Mouse (Mus musculus): Measurements from ENCODE around the gene Epm2aip1. TPM values are rescaled to one million over a fixed set of nuclear protein-coding genes. Genes with fewer than 3 reads are reported as not detected.

Gene Epm2aip1
- polyA plus RNA-seq, 1 experiment from 2014 or later: 43.0 TPM

DNA sequence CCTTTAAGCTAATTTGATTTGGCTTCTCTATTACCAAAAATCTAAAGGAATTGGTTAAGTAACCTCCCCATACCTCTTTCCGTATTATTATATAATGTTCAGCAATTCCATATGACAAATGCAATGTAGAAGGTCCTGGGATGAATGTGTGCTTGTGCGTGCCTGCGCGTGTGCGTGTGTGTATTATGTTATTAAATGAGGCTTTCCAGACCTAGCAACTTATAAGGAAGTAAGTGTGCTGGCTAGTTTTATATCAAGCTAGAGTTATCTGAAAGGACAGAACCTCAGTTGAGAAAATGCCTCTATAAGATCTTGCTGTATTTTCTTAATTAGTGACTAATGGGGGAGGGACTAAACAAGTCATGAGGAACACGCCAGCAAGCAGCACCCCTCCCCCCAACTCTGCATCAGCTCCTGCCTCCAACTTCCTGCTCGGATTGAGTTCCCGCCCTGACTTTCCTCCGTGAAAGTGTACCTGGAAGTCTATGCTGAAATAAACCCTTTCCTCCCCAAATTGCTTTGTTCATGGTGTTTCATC, 17.6 kb downstream of the Epm2aip1 start:
- no peaks in the 10 kb centered on the region for H3K9me3 ChIP-seq
- WGBS: 42% methylated on average over 9 of the region's 9 CpGs
- no peak overlapping the region for H3K9ac ChIP-seq
- no peak overlapping the region for H3K27ac ChIP-seq
- no peaks in the 10 kb centered on the region for H3K36me3 ChIP-seq
- H3K4me1 ChIP-seq: peaks cover 5% of the 10 kb centered on the region
- ATAC-seq (ENCODE audit: insufficient number of reproducible peaks, insufficient read depth, low FRiP score, low TSS enrichment): peak; percentile 35; the same call in 1 of the 2 replicates
- no peaks in the 10 kb centered on the region for H3K27me3 ChIP-seq
- peak overlapping the region; percentile 32 for H3K4me2 ChIP-seq (replicated peaks)
- H3K4me3 ChIP-seq: no peak overlapping the region

DNA sequence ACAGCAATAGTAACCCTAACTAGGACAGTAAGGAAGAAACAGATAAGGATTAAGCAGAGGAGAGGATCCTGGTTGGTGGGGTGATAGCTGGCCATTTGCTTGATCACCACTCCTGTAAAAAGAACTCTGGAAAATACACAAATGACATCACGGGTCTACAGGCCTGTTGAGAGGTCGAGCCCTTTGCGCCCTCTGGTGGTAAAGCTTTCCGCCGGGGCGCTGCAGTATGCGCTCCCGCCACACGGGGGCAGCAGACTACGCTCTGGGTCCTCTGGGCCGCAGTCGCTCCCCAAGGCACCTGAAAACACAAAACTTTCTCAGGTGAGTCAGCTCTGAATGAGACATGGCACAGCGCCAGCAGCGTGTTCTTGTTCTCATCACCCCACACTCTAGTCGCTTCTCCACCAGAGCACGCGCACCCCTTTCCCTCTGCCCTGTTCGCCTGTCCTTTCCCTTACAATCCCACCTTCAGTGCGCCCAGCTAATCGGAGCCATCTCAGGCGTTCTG, 18.2 kb downstream of the Epm2aip1 start:
- Histone ChIP-seq H3K9ac (no peak overlapping the region), H3K4me2 (replicated peaks) (peak overlapping the region; percentile 32), H3K4me3 (no peak overlapping the region), H3K9me3 (no peaks in the 10 kb centered on the region), H3K4me1 (peaks cover 5% of the 10 kb centered on the region), H3K27me3 (no peaks in the 10 kb centered on the region), H3K27ac (no peak overlapping the region), H3K36me3 (no peaks in the 10 kb centered on the region)
- 16% methylated on average over 21 of the region's 21 CpGs for WGBS
- peak; percentile 55; the same call in 1 of the 2 replicates for ATAC-seq (ENCODE audit: insufficient number of reproducible peaks, insufficient read depth, low FRiP score, low TSS enrichment)

DNA sequence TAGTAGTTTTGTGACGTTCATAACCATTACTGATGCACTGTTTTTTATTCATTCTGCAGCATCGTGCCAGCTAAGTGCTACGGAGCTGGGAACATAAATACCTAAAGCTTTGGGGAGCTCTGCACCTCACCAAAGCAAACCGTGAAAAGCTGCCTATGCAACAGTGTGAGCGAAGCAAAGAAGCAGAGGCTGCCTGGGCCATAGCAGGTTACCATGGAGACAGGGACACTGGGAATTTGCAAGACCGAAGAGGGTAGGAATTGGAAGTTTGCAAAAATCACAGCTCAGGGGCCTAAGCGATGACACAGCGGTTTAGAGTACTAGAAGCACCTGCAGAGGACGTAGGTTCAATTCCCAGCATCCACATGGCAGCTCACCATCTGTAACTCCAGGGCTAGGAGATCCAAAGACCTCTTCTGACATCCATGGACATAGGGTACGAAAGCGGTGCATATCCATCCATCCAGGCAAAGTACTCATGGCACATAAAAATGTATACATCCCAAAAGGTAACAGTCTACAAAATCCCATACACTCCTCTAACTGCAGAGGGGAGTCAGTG, 18.9 kb downstream of the Epm2aip1 start:
- Histone ChIP-seq H3K4me3 (no peak overlapping the region), H3K27me3 (no peaks in the 10 kb centered on the region), H3K9me3 (no peaks in the 10 kb centered on the region), H3K27ac (no peak overlapping the region), H3K4me1 (peaks cover 2% of the 10 kb centered on the region), H3K9ac (no peak overlapping the region), H3K4me2 (replicated peaks) (no peak overlapping the region), H3K36me3 (no peaks in the 10 kb centered on the region)
- WGBS: 79% methylated on average over 11 of the region's 11 CpGs
- no peak for ATAC-seq (ENCODE audit: insufficient number of reproducible peaks, insufficient read depth, low FRiP score, low TSS enrichment)

DNA sequence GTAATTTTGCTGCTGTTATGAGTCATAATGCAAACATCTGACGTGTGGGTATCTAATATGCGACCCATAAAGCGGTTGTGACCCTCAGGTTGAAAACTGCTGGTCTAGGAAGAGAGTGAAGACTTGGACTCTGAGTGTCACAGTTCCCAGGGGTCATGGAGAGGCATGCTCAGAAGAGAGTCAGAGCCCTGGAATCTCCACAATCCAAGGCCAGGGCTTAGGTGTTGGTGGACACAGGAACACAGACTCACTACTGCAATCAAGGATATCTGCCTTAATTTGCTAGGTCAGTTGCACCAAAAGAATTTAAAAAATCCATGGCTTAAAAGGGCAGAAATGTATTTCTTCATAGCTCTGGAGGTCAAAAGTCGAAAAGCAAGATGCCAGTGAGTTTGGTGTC, 21.5 kb downstream of the Epm2aip1 start:
- Histone ChIP-seq H3K27ac (no peak overlapping the region), H3K27me3 (no peaks in the 10 kb centered on the region), H3K9me3 (no peaks in the 10 kb centered on the region), H3K4me1 (no peaks in the 10 kb centered on the region), H3K9ac (no peak overlapping the region), H3K36me3 (no peaks in the 10 kb centered on the region), H3K4me3 (no peak overlapping the region), H3K4me2 (replicated peaks) (no peak overlapping the region)
- ATAC-seq (ENCODE audit: insufficient number of reproducible peaks, insufficient read depth, low FRiP score, low TSS enrichment): no peak
- WGBS: 85% methylated on average over 4 of the region's 4 CpGs

DNA sequence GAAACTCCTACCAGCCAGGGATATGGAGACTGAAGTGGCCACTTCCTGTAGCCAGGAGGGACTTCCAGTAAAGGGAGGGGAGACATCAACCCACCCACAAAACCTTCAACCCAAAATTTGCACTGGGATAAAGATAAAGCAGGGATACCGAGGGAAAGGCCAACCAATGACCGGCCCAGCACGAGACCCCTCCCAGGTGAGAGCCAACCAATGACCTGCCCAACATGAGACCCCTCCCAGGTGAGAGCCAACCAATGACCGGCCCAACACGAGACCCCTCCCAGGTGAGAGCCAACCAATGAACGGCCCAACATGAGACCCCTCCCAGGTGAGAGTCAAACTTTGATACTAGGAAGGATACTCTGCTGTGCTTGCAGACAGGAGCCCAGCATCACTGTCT, 23.2 kb downstream of the Epm2aip1 start:
- no peaks in the 10 kb centered on the region for H3K36me3 ChIP-seq
- H3K4me1 ChIP-seq: no peaks in the 10 kb centered on the region
- no peak overlapping the region for H3K27ac ChIP-seq
- H3K9ac ChIP-seq: no peak overlapping the region
- no peak for ATAC-seq (ENCODE audit: insufficient number of reproducible peaks, insufficient read depth, low FRiP score, low TSS enrichment)
- H3K4me3 ChIP-seq: no peak overlapping the region
- no peaks in the 10 kb centered on the region for H3K27me3 ChIP-seq
- WGBS: 91% methylated on average over 6 of the region's 6 CpGs
- H3K4me2 ChIP-seq (replicated peaks): no peak overlapping the region
- H3K9me3 ChIP-seq: no peaks in the 10 kb centered on the region

DNA sequence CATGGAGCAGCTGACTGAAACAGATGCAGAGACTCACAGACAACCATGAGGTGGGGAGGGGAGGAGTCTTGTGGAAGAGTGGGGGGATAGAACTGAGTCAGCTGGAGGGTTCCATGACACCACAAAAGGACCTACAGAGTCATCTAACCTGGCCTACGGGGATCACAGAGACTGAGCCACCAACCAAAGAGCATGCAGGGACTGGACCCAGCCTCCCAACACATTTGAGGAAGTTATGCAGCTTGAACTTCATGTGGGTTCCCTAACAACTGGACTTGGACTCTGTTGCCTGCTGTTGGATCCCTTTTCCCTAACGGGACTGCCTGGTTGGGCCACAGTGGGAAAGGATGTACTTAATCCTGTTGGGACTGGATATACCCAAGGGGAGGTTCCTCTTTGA, 23.6 kb downstream of the Epm2aip1 start:
- WGBS: 70% methylated on average over 2 of the region's 2 CpGs
- Histone ChIP-seq H3K27me3 (no peaks in the 10 kb centered on the region), H3K9ac (no peak overlapping the region), H3K36me3 (no peaks in the 10 kb centered on the region), H3K4me1 (no peaks in the 10 kb centered on the region), H3K27ac (no peak overlapping the region), H3K4me3 (no peak overlapping the region), H3K4me2 (replicated peaks) (no peak overlapping the region), H3K9me3 (no peaks in the 10 kb centered on the region)
- ATAC-seq (ENCODE audit: insufficient number of reproducible peaks, insufficient read depth, low FRiP score, low TSS enrichment): no peak

DNA sequence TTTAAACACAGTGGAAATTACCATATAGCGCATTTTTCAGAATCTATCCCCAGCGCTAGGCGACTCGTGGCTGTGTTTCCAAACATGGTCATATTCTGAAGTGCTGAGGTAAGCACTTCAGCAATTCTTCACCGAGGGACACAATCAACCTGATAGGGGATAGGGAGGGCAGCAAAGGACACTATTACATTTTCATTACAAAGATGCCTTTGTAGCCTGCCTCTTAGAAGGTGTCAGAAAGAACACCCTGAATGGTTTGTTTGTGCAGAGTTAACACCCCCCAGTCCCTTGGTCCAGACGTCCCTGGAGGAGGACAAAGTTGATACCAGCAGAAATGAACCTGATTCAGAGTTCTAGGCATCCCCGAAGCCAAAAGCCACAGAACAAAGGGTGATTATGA, 24.7 kb downstream of the Epm2aip1 start:
- H3K4me1 ChIP-seq: no peaks in the 10 kb centered on the region
- no peak overlapping the region for H3K27ac ChIP-seq
- no peaks in the 10 kb centered on the region for H3K36me3 ChIP-seq
- ATAC-seq (ENCODE audit: insufficient number of reproducible peaks, insufficient read depth, low FRiP score, low TSS enrichment): no peak
- H3K9me3 ChIP-seq: no peaks in the 10 kb centered on the region
- H3K4me3 ChIP-seq: no peak overlapping the region
- H3K27me3 ChIP-seq: no peaks in the 10 kb centered on the region
- H3K4me2 ChIP-seq (replicated peaks): no peak overlapping the region
- H3K9ac ChIP-seq: no peak overlapping the region
- WGBS: 77% methylated on average over 7 of the region's 7 CpGs

DNA sequence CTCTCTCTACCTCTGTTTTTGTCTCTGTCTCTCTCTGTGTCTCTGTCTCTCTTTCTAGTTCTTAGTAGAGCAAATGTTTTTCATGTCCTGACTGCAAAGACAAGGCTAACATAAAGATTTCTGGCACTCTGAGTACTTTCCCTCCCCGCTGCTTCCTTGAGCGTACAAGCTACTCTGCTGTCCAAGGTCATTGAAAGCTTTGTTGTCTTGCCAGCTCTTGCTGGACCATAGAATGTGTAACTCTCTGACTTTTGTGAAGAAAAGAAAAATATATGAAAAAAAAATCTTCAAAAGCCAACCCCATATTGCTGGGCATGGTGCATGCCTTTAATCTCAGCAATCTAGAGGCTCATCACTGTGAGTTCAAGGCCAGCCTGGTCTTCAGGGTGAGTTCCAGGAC, 26.9 kb downstream of the Epm2aip1 start:
- Histone ChIP-seq H3K4me2 (replicated peaks) (no peak overlapping the region), H3K36me3 (no peaks in the 10 kb centered on the region), H3K4me3 (no peak overlapping the region), H3K9ac (no peak overlapping the region), H3K27ac (no peak overlapping the region), H3K27me3 (no peaks in the 10 kb centered on the region), H3K4me1 (no peaks in the 10 kb centered on the region), H3K9me3 (no peaks in the 10 kb centered on the region)
- no peak for ATAC-seq (ENCODE audit: insufficient number of reproducible peaks, insufficient read depth, low FRiP score, low TSS enrichment)
- 88% methylated on average over 2 of the region's 2 CpGs for WGBS

DNA sequence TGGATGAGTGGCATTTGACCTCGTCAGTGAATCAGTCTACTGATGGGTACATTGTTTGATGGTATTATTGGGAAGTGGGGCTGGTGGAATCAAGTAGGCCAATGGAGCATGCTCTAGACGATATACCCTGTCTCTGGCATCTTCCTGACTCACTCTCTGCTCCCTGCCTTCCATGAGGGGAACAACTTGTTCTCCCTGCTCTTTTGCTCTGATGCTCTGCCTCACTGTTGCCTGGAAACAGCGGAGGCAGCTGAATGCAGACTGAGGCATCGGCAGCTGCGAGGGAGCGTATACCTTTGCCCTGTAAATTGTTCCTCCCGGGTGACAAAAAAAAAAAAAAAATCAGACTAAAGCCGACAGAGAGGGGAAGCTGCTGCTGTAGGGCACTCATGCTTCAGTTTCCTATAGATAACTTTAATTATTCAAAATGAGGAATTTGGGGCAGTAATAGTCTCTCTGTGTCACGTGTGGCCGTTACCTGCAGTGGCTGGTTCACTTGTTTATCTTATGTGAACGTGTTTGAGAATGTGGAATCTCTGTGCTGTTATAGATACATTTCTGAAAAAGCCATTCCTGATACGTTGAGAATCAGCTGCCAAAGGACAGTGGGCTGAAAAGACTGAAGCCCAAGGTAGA, 30.6 kb downstream of the Epm2aip1 start:
- H3K4me1 ChIP-seq: no peaks in the 10 kb centered on the region
- H3K27ac ChIP-seq: no peak overlapping the region
- H3K36me3 ChIP-seq: no peaks in the 10 kb centered on the region
- no peaks in the 10 kb centered on the region for H3K27me3 ChIP-seq
- 72% methylated on average over 12 of the region's 12 CpGs for WGBS
- ATAC-seq (ENCODE audit: insufficient number of reproducible peaks, insufficient read depth, low FRiP score, low TSS enrichment): no peak
- H3K9ac ChIP-seq: no peak overlapping the region
- H3K4me3 ChIP-seq: no peak overlapping the region
- no peaks in the 10 kb centered on the region for H3K9me3 ChIP-seq
- no peak overlapping the region for H3K4me2 ChIP-seq (replicated peaks)

DNA sequence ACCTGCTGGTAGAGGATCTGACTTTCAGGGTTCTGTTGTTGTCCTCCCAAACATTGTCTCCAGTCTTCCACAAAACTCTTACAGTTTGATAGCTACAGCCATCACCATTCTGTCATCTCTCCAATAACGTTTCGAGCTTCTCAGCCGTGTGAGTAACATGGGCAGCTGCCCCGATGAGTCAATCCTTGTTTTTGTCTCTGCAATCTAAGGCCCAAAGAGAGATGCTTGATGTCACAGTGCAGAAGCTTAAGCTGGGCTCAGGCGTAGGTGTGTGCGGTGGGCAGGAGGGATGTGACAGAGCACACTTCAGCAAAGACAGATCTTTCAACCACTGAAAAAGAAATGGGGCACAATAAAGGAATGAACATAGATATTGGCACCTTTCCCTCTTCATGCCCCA, 32.3 kb downstream of the Epm2aip1 start:
- WGBS: 88% methylated on average over 6 of the region's 6 CpGs
- Histone ChIP-seq H3K36me3 (no peaks in the 10 kb centered on the region), H3K9ac (no peak overlapping the region), H3K27me3 (peaks cover 6% of the 10 kb centered on the region; the same call in 1 of the 2 replicates), H3K9me3 (no peaks in the 10 kb centered on the region), H3K4me2 (replicated peaks) (no peak overlapping the region), H3K4me3 (no peak overlapping the region), H3K27ac (no peak overlapping the region), H3K4me1 (no peaks in the 10 kb centered on the region)
- ATAC-seq (ENCODE audit: insufficient number of reproducible peaks, insufficient read depth, low FRiP score, low TSS enrichment): no peak

DNA sequence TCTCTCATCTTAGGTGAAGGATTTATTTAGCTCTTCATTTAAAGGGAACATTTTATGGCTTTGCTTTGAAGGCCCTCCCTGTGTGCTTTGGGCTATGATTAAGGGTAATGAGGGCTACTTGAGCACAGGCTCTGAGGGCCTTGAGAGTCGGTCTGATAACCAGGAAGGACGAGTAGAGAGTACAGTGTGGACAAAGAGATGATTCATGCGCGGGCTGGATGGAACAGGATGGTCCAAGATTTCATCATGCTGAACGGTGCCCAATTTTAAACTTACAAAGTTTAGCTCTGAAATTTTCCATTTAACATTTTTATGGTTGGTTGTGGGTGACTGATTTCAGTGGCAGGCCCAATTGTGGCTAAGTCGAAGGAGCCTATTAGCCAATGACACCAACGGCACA, 34.4 kb downstream of the Epm2aip1 start:
- no peak overlapping the region for H3K27ac ChIP-seq
- H3K9me3 ChIP-seq: 0 out of 2 replicates have a peak, but pooled peaks cover 6% of the 10 kb centered on the region
- peaks cover 25% of the 10 kb centered on the region for H3K27me3 ChIP-seq
- H3K4me2 ChIP-seq (replicated peaks): no peak overlapping the region
- ATAC-seq (ENCODE audit: insufficient number of reproducible peaks, insufficient read depth, low FRiP score, low TSS enrichment): no peak
- H3K36me3 ChIP-seq: no peaks in the 10 kb centered on the region
- no peak overlapping the region for H3K9ac ChIP-seq
- 79% methylated on average over 7 of the region's 7 CpGs for WGBS
- H3K4me3 ChIP-seq: no peak overlapping the region
- no peaks in the 10 kb centered on the region for H3K4me1 ChIP-seq

Data from embryonic facial prominence, embryonic 12.5 days (tissue).